Mouse (Mus musculus) effector memory CD4-positive, alpha-beta T cell, adult 7 months (primary cell): Measurements from ENCODE around the gene Gm10439. TPM values are rescaled to one million over a fixed set of nuclear protein-coding genes. Genes with fewer than 3 reads are reported as not detected.

Source experiments
- polyA plus RNA-seq: library from polyadenylated mRNA; unstranded; fragments of 100-300 nt; shearing (Covaris generic); gene quantifications from one replicate; pipeline ENCODE4 v1.2.1, GENCODE M21; 2017

The Gm10439 gene
- not detected for polyA plus RNA-seq

DNA sequence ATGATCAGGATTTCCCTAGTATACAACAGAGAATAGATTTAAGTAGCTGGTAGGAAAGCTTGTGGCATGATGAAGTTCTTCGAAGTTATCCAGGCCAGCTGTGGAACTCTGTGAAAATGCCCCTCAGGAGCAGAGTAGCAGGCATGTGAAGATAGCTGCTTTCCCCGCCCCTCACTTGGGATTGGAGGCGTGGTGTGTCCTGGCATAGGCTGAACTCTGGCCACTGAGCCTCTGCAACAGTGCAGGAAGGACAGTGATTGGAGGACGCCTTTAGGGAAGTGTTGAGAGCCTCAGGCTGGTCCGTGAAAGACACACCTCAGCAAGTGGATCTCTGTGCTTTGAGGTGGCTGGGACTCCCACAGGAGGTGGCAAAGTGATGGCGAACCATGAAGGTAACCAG lies at the start of gene Gm10439:
Gm10439 (plus strand) TSS at position 301 of the 400 bp plus-strand sequence.

Other genes with a start within 250 kb of the Gm10439 start
- not detected for gene Gm15085, start 147.0 kb upstream of the Gm10439 start, polyA plus RNA-seq
- not detected for gene Gm15097, start 189.9 kb downstream of the Gm10439 start, polyA plus RNA-seq